Mouse (Mus musculus) ES-Bruce4 (cell line): ENCODE results near the gene Dnph1.
"Not testable (repeated sequence)": the region's sequence is repeated elsewhere in the genome, so short reads cannot be mapped to it uniquely, and the experiment has no call there.

Experiments used
- CTCF ChIP-seq: IDR thresholded peaks from one replicate; pipeline ENCODE4 v1.8.1; 2011; ENCODE audit warnings: low read depth, low read length
- EP300 ChIP-seq: IDR thresholded peaks from 2 replicates; pipeline ENCODE4 v1.6.1; 2011; ENCODE audit warnings: low read depth, low read length; ENCODE audit not compliant: insufficient read depth
- POLR2A ChIP-seq: IDR thresholded peaks from one replicate; pipeline ENCODE4 v1.8.1; 2011; ENCODE audit warnings: low read length; ENCODE audit not compliant: insufficient read depth

DNA sequence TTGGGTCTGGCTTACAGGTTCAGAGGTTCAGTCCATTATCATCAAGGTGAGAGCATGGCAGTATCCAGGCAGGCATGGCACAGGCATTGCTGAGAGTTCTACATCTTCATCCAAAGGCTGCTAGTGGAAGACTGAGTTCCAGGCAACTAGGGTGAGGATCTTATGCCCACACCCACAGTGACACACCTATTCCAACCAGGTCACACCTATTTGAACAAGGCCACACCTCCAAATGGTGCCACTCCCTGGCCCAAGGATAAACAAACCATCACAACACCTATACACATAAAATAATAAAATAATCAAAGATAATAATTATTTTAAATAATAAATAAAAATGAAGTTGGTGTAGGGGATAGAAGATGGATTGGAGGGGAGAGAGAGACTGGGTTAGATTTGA is 430 bp upstream of the Dnph1 start:
- not testable (repeated sequence) for TF ChIP-seq EP300, CTCF, POLR2A
